Mouse (Mus musculus): ENCODE measurements around the gene Lpar4.

Lpar4 gene

GRCm38 (mm10) chrX:106920175-106920827, at the start of gene Lpar4:
Gene Lpar4, plus strand, starts transcription at chrX:106920625.
- DNase-seq (ENCODE audit: low read depth, low spot score), result no peak

- DNase-seq (ENCODE audit: low read depth, low spot score), result no peak
Measured at GRCm38 (mm10) chrX:106871426-106871825, 49.0 kb upstream of the Lpar4 start.

DNA sequence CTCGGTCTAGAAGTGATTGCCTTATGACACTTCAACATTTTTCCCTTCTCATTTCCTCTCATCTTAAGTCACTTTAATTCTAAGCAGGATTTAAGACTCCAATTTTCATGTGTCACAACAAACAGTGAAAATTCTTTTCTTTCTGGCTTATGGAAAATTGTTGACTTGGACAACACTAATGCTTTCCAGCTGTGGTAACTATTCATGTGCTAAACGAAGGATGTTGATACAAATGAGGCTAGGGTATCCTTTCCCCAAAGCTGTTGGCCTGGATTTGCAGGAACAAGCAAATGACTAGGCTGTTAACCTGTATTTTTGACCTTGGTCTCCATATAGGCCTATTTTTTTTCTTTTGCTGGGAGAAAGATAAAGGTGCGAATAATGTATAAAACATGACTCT, 48.5 kb upstream of the Lpar4 start:
- DNase-seq (ENCODE audit: low read depth, low spot score), result no peak

DNA sequence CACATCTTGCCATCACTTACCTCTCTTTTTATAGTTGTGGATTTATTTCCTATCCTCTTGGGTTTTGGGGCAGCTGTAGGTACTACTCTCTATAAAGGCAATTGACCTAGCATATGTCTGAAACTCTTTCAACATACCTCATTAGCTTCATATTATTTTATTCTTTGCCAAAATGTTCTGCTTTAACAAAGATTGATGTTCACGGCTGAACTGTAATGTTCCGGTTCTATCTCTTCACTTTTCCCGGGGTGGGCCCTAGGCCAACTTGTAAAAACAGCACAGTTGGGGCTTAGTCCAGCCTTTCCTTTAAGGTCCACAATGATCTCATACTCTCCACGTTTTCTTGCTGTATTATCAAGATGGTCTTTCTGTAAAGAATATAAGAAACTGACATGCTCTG, 48.1 kb upstream of the Lpar4 start:
- no peak for DNase-seq (ENCODE audit: low read depth, low spot score)

GRCm38 (mm10) chrX:106897707-106898275, 22.6 kb upstream of the Lpar4 start:
- no peak for DNase-seq (ENCODE audit: low read depth, low spot score)

DNA sequence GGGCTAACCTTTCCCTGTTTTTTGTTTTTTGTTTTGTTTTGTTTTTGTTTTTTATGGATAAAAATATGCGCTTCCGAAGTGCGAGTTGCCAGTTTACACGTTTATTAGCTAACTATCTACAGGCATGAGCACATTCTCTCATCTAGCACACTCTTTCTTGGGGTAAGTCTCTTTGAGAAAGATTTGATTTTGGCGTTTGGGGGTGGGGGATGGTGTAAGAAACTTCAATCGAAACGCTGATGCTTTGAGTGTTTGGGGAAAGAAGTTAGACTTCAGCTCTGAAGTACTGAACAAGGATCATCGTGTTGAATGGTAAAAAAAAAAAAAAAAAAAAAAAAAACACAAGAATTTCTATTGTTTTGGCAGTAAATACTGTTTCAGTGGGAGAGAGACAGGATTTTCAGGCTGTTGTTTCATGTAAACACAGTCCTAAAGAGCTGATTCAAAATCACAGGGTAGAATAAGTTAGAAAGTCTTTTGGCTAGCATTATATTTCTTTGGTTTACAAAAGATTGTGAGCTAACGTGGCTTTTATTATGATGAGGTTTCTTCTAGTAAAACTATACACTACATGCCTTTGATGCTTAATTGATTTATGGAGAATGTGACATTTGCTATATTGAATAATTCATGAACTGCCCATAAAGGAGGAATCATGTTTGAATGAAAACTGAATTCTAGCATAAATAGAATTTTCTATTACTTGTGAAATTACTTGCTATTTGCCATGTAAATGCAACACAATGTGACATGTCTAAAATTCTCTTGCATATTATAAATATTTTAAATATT, 599 bp downstream of the Lpar4 start:
- DNase-seq (ENCODE audit: low read depth, low spot score), result no peak

- DNase-seq (ENCODE audit: low read depth, low spot score), result no peak
Measured at GRCm38 (mm10) chrX:106924572-106924971, 4.1 kb downstream of the Lpar4 start.

GRCm38 (mm10) chrX:106939326-106939725, 18.9 kb downstream of the Lpar4 start:
- no peak for DNase-seq (ENCODE audit: low read depth, low spot score)

GRCm38 (mm10) chrX:106950558-106950957, 30.1 kb downstream of the Lpar4 start:
- no peak for DNase-seq (ENCODE audit: low read depth, low spot score)

DNA sequence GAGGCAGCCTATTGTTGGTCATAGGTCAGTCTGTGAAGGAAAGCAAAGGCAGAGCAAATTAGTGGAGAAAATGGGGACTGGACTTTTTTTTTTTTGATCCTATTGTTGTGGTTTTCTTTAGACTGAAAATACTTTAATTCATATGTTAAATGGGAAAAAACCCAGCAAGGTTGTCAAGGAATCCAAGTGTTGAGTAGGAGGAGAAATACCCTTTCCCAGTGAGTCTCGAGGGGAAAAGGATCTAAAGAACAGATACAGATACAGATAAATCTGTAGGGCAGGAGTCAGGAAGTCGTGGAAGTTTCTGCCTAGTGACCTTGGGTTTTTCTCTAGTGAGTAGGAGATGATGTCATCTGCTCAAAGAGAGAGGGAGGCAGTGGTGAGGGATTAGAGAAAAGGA, 30.6 kb downstream of the Lpar4 start:
- DNase-seq (ENCODE audit: low read depth, low spot score), result no peak

DNA sequence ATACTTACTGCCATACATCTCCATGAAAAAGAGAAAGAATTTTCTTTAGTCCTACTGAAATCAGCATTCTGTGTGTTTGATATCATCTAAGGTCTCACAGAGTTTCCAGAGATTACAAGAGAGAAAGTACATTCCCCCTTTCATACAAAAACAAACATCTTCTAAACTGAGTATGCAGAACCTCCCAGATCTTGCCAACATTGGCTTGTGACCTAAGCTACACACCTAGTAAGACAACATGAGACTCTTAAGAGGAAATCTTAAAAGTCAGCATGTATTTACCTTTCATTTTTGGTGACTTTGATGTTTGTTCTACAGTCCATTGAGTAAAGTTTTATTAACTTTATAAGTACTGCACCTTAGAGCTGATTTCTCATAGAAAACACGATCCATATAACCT, 33.4 kb downstream of the Lpar4 start:
- DNase-seq (ENCODE audit: low read depth, low spot score), result no peak

GRCm38 (mm10) chrX:106962233-106962632, 41.8 kb downstream of the Lpar4 start:
- no peak for DNase-seq (ENCODE audit: low read depth, low spot score)

DNA sequence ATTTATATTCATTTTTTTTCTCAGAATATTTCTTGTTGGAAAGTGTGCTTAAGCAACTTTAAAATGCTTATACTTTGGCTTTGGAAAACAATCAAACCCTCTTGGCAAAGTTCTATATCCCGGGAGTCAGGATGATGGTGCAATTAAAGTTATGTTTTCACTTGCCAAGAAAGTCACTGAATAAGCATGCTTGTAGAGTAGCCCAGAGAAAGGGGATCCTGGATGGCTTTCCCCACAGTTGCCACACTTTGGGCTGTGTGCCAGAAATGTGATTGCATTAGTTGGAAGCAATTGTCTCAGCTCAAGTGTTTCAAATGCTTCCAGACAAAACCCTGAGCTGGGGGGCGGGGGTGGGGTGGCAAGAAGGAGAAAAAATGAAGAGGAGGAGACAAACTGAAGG, 43.9 kb downstream of the Lpar4 start:
- DNase-seq (ENCODE audit: low read depth, low spot score), result no peak
